ENCODE assay signal across 8 mouse cellular contexts in the genomic region with DNA sequence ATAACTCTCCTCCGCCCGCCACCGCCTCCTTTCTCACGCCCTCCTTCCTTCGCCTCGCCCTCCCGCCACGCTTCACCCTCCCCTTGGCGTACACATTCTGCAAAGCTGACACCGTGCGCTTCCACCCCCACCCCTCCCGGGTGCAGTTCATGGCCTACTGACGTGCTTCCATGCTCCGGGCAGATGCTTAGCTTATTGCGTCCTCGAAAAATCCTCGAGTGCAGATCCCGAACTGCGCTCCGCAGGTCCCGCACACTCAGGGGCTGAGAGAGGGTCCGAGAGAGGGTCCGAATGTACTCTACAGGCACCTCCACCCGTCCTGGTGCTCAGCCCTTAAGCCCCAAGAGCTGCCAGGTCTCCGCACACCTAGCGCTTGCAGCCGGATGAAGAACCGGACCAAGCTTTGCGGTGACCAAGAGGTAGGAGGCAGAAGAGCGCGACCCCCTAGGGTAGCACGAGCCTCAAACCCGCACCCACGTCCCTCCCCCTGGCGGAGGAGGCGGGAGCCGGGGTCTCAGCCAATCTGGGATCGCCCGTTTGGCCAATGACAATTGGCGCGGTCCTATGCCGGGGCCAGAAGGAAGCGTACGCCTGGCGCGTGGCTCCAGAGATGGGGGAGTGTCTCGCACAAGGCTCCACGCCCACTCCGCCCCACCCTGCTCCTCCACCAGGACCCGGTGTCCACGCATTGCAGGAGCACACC. TPM values are rescaled to one million over a fixed set of nuclear protein-coding genes. Genes with fewer than 3 reads are reported as not detected.
DNase-seq lines count a peak whose midpoint lies in the region; ATAC-seq and TF ChIP-seq lines count a peak whose summit lies in the region.

Gene Ascl2, minus strand, starts transcription at position 456 of the 703 bp plus-strand sequence.

- DNase-seq in cerebellum, postnatal 14 days, result peak; percentile 49 to 51
- DNase-seq in cerebellum, adult 9-10 months, result no peak
- peak; percentile 8 to 68 for DNase-seq in adrenal gland, adult (ENCODE audit: inconsistent age in 2 of 2, low spot score in 1 of 2)
- DNase-seq in thymus, adult 2 months, result no peak

- TF ChIP-seq CTCF in thymus, adult 2 months (IDR thresholded peaks at IDR 0.05; ENCODE audit: borderline replicate concordance, control insufficient read depth, extremely low read depth, insufficient read depth, low read length, poor library complexity), result no peak

- H3K27ac ChIP-seq in forebrain, embryonic 12.5 days, result no peak within 1 kb of the TSS
- no peak within 1 kb of the TSS for H3K27ac ChIP-seq in intestine, embryonic 15.5 days
- H3K27ac ChIP-seq in lung, embryonic 16.5 days (ENCODE audit: low read length), result peak within 1 kb of the TSS; percentile 9; the same call in 1 of the 2 replicates
- H3K27ac ChIP-seq in stomach, embryonic 15.5 days, result peak within 1 kb of the TSS; percentile 76
- no peak within 1 kb of the TSS for H3K27ac ChIP-seq in thymus, adult 2 months (ENCODE audit: control insufficient read depth, insufficient read depth, low read length)

- H3K36me3 ChIP-seq in forebrain, embryonic 12.5 days (replicated peaks), result no peaks in the 10 kb centered on the region
- no peaks in the 10 kb centered on the region for H3K36me3 ChIP-seq in intestine, embryonic 15.5 days
- H3K36me3 ChIP-seq in lung, embryonic 16.5 days (ENCODE audit: control insufficient read depth, insufficient read depth, low read length), result no peaks in the 10 kb centered on the region
- no peaks in the 10 kb centered on the region for H3K36me3 ChIP-seq in stomach, embryonic 15.5 days
- H3K36me3 ChIP-seq in thymus, adult 2 months (ENCODE audit: control insufficient read depth, insufficient read depth, low read length), result no peaks in the 10 kb centered on the region

- 1% methylated on average over 51 of the region's 51 CpGs for WGBS in forebrain, embryonic 12.5 days
- under 1% methylated on average over 51 of the region's 51 CpGs for WGBS in intestine, embryonic 15.5 days
- WGBS in lung, embryonic 16.5 days, result under 1% methylated on average over 51 of the region's 51 CpGs
- under 1% methylated on average over 51 of the region's 51 CpGs for WGBS in stomach, embryonic 15.5 days
- 7% methylated on average over 51 of the region's 51 CpGs for WGBS in thymus, adult 2 months

- peaks cover 86% of the 10 kb centered on the region for H3K27me3 ChIP-seq in forebrain, embryonic 12.5 days
- peaks cover 73% of the 10 kb centered on the region for H3K27me3 ChIP-seq in intestine, embryonic 15.5 days (replicated peaks)
- H3K27me3 ChIP-seq in lung, embryonic 16.5 days (ENCODE audit: control insufficient read depth, insufficient read depth, low read depth, low read length), result peaks cover 50% of the 10 kb centered on the region
- H3K27me3 ChIP-seq in stomach, embryonic 15.5 days (replicated peaks), result peaks cover 58% of the 10 kb centered on the region
- peaks cover 7% of the 10 kb centered on the region; the same call in 1 of the 2 replicates for H3K27me3 ChIP-seq in thymus, adult 2 months (ENCODE audit: control insufficient read depth, insufficient read depth, low read length)

- H3K4me2 ChIP-seq in forebrain, embryonic 12.5 days, result peak within 1 kb of the TSS; percentile 83
- H3K4me2 ChIP-seq in intestine, embryonic 15.5 days (replicated peaks), result peak within 1 kb of the TSS; percentile 99
- peak within 1 kb of the TSS; percentile 94 for H3K4me2 ChIP-seq in lung, embryonic 16.5 days (ENCODE audit: low read depth, low read length)
- peak within 1 kb of the TSS; percentile 100 for H3K4me2 ChIP-seq in stomach, embryonic 15.5 days

- peak within 1 kb of the TSS; percentile 46 for H3K4me3 ChIP-seq in forebrain, embryonic 12.5 days (replicated peaks)
- peak within 1 kb of the TSS; percentile 48 for H3K4me3 ChIP-seq in intestine, embryonic 15.5 days (replicated peaks)
- H3K4me3 ChIP-seq in lung, embryonic 16.5 days (ENCODE audit: low read length), result peak within 1 kb of the TSS; percentile 52
- H3K4me3 ChIP-seq in stomach, embryonic 15.5 days (replicated peaks), result peak within 1 kb of the TSS; percentile 48
- H3K4me3 ChIP-seq in thymus, adult 2 months (ENCODE audit: control insufficient read depth, insufficient read depth, low read length), result no peak within 1 kb of the TSS

- H3K9me3 ChIP-seq in forebrain, embryonic 12.5 days, result no peaks in the 10 kb centered on the region
- no peaks in the 10 kb centered on the region for H3K9me3 ChIP-seq in intestine, embryonic 15.5 days
- H3K9me3 ChIP-seq in lung, embryonic 16.5 days (ENCODE audit: control insufficient read depth, low read length), result no peaks in the 10 kb centered on the region
- no peaks in the 10 kb centered on the region for H3K9me3 ChIP-seq in stomach, embryonic 15.5 days

- ATAC-seq in forebrain, embryonic 12.5 days (ENCODE audit: low FRiP score), result peak; percentile 21; the same call in 1 of the 2 replicates
- peak; percentile 54 for ATAC-seq in intestine, embryonic 15.5 days
- peak; percentile 46 for ATAC-seq in lung, embryonic 16.5 days (ENCODE audit: low read depth)
- ATAC-seq in stomach, embryonic 15.5 days (ENCODE audit: insufficient read depth, low FRiP score, low read depth), result 0 out of 2 replicates have a peak, but pooled peaks have one; percentile 8

- peaks cover 32% of the 10 kb centered on the region for H3K4me1 ChIP-seq in forebrain, embryonic 12.5 days
- peaks cover 22% of the 10 kb centered on the region for H3K4me1 ChIP-seq in intestine, embryonic 15.5 days (replicated peaks)
- H3K4me1 ChIP-seq in lung, embryonic 16.5 days (replicated peaks; ENCODE audit: control insufficient read depth, insufficient read depth, low read length), result peaks cover 21% of the 10 kb centered on the region
- H3K4me1 ChIP-seq in stomach, embryonic 15.5 days, result peaks cover 20% of the 10 kb centered on the region
- H3K4me1 ChIP-seq in thymus, adult 2 months (replicated peaks; ENCODE audit: control insufficient read depth, insufficient read depth, low read length), result no peaks in the 10 kb centered on the region

- no peak for TF ChIP-seq POLR2A in thymus, adult 2 months (IDR thresholded peaks at IDR 0.05; ENCODE audit: control insufficient read depth, extremely low read depth, insufficient read depth, low read length, poor library complexity)

- H3K9ac ChIP-seq in forebrain, embryonic 12.5 days, result peak within 1 kb of the TSS; percentile 29; the same call in 1 of the 2 replicates
- peak within 1 kb of the TSS; percentile 50 for H3K9ac ChIP-seq in intestine, embryonic 15.5 days
- peak within 1 kb of the TSS; percentile 55 for H3K9ac ChIP-seq in lung, embryonic 16.5 days (ENCODE audit: low read length)
- peak within 1 kb of the TSS; percentile 29; the same call in 1 of the 2 replicates for H3K9ac ChIP-seq in stomach, embryonic 15.5 days

RNA-seq across cellular contexts. Expression of gene Ascl2, which starts in this region (rescaled TPM):
- 0.17 and 0.40 TPM in 2 replicates for polyA plus RNA-seq in forebrain, embryonic 12.5 days (2016; fragmentation: Nextera tagmentation; extraction: Ambion mirVana)
- 12.2 and 12.6 TPM in 2 replicates for polyA plus RNA-seq in intestine, embryonic 15.5 days (2015; fragmentation: Nextera tagmentation; extraction: Ambion mirVana)
- 3.2 and 3.4 TPM in 2 replicates for polyA plus RNA-seq in lung, embryonic 16.5 days (2015; fragmentation: Nextera tagmentation; extraction: Ambion mirVana)
- polyA plus RNA-seq in stomach, embryonic 15.5 days (2015; fragmentation: Nextera tagmentation; extraction: Ambion mirVana), result 5.5 and 6.1 TPM in 2 replicates
- polyA plus RNA-seq in thymus, adult 2 months (2012; rRNA removed), result 1.1 and 1.5 TPM in 2 replicates

Comparison
In these comparisons a context has a peak if more than half of its experiments do, and no peak if none do; other contexts are left out.
1. DNase-seq: peak in cerebellum, postnatal 14 days (2 of 2) and adrenal gland, adult (2 of 2); none in cerebellum, adult 9-10 months (single experiment) and thymus, adult 2 months (single experiment).
2. Peak in ATAC-seq, H3K4me3 ChIP-seq, H3K9ac ChIP-seq and H3K4me2 ChIP-seq in forebrain, embryonic 12.5 days; RNA of the gene not detected or under 1 TPM.
3. H3K27ac ChIP-seq: peak in lung, embryonic 16.5 days (single experiment) and stomach, embryonic 15.5 days (single experiment); none in forebrain, embryonic 12.5 days (single experiment), intestine, embryonic 15.5 days (single experiment) and thymus, adult 2 months (single experiment).
4. Peak in every context shown above with its lines, with median percentiles within 50 percentile points of each other: ATAC-seq, H3K4me2 ChIP-seq and H3K9ac ChIP-seq.